Mouse (Mus musculus): ENCODE measurements around the gene Foxa2. TPM values are rescaled to one million over a fixed set of nuclear protein-coding genes. Genes with fewer than 3 reads are reported as not detected.

The Foxa2 gene
- total RNA-seq, 2 experiments from 2014 or later: not detected

GRCm38 (mm10) chr2:148021016-148021415, 25.8 kb downstream of the Foxa2 start:
- Histone ChIP-seq H3K4me3 (no peak overlapping the region), H3K27ac (no peak overlapping the region)
- no peak for DNase-seq (ENCODE audit: extremely low spot score in 1 of 2, low spot score in 2 of 2)
- no peak for TF ChIP-seq CTCF (IDR thresholded peaks at IDR 0.05)
- intact Hi-C loops (cut with DNase I): loop anchor here (5.0 kb wide), 1 partner anchor 929 kb away; no protein-coding TSS in a partner anchor

DNA sequence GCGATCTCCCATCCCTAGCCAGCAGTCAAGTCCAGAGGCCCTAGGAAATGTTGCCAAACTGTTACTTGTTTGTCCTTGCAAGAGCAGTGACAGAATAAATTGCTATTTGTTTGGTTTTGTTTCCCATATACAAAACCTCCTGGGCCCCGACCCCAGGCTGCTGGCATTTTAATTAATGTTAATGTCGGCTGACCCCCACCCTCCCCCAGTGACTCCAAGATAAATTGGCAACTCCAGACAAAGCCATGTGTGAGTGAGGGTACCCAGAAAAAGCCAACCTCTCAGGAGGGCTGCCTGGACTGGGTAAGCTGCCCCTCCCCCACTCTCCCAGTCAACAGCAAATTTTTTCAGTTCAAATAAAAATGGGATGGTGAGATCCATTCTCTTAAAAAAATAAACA, 26.6 kb downstream of the Foxa2 start:
- Histone ChIP-seq H3K4me3 (no peak overlapping the region), H3K27ac (no peak overlapping the region)
- DNase-seq (ENCODE audit: extremely low spot score in 1 of 2, low spot score in 2 of 2): no peak
- no peak for TF ChIP-seq CTCF (IDR thresholded peaks at IDR 0.05)
- intact Hi-C loops (cut with DNase I): loop anchor here (5.0 kb wide), 1 partner anchor 928 kb away; no protein-coding TSS in a partner anchor

GRCm38 (mm10) chr2:148017782-148018690, 28.7 kb downstream of the Foxa2 start:
- H3K4me3 ChIP-seq: no peak overlapping the region
- H3K27ac ChIP-seq: no peak overlapping the region
- no peak for TF ChIP-seq CTCF (IDR thresholded peaks at IDR 0.05)
- intact Hi-C loops (cut with DNase I): no loop called here
- DNase-seq (ENCODE audit: extremely low spot score in 1 of 2, low spot score in 2 of 2): no peak

- intact Hi-C loops (cut with DNase I): no loop called here
- no peak for DNase-seq (ENCODE audit: extremely low spot score in 1 of 2, low spot score in 2 of 2)
- Histone ChIP-seq H3K27ac (no peak overlapping the region), H3K4me3 (no peak overlapping the region)
- TF ChIP-seq CTCF (IDR thresholded peaks at IDR 0.05): no peak
These were observed 33.4 kb downstream of the Foxa2 start for GRCm38 (mm10) chr2:148013382-148013781.

DNA sequence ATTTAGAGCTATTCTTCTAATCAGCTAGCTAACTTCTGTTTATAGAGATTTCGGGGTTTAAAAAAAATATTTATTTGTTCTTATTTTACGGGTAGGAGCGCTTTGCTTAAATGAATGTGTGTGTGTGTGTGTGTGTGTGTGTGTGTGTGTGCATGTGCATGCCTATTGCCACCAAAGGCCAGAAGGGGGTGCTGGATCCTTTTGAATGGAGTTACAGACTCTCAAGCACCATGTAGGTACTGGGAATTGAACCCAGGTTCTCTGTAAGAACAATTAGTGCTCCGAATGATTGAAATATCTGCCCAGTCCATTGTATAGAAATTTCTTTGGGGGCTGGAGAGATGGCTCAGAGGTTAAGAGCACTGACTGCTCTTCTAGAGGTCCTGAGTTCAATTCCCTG, 37.7 kb downstream of the Foxa2 start:
- intact Hi-C loops (cut with DNase I): no loop called here

GRCm38 (mm10) chr2:148004554-148005521, 41.9 kb downstream of the Foxa2 start:
- TF ChIP-seq CTCF (IDR thresholded peaks at IDR 0.05): no peak
- no peak for DNase-seq (ENCODE audit: extremely low spot score in 1 of 2, low spot score in 2 of 2)
- intact Hi-C loops (cut with DNase I): no loop called here
- H3K4me3 ChIP-seq: no peak overlapping the region
- no peak overlapping the region for H3K27ac ChIP-seq

More for the DNA sequence above, 37.7 kb downstream of the Foxa2 start:
- Histone ChIP-seq H3K4me3 (no peak overlapping the region), H3K27ac (no peak overlapping the region)
- TF ChIP-seq CTCF (IDR thresholded peaks at IDR 0.05): no peak
- DNase-seq (ENCODE audit: extremely low spot score in 1 of 2, low spot score in 2 of 2): no peak

- TF ChIP-seq CTCF (IDR thresholded peaks at IDR 0.05): no peak
- intact Hi-C loops (cut with DNase I): no loop called here
- no peak overlapping the region for H3K27ac ChIP-seq
- no peak for DNase-seq (ENCODE audit: extremely low spot score in 1 of 2, low spot score in 2 of 2)
- no peak overlapping the region for H3K4me3 ChIP-seq
These were observed 43.3 kb downstream of the Foxa2 start for GRCm38 (mm10) chr2:148003511-148003910.

DNA sequence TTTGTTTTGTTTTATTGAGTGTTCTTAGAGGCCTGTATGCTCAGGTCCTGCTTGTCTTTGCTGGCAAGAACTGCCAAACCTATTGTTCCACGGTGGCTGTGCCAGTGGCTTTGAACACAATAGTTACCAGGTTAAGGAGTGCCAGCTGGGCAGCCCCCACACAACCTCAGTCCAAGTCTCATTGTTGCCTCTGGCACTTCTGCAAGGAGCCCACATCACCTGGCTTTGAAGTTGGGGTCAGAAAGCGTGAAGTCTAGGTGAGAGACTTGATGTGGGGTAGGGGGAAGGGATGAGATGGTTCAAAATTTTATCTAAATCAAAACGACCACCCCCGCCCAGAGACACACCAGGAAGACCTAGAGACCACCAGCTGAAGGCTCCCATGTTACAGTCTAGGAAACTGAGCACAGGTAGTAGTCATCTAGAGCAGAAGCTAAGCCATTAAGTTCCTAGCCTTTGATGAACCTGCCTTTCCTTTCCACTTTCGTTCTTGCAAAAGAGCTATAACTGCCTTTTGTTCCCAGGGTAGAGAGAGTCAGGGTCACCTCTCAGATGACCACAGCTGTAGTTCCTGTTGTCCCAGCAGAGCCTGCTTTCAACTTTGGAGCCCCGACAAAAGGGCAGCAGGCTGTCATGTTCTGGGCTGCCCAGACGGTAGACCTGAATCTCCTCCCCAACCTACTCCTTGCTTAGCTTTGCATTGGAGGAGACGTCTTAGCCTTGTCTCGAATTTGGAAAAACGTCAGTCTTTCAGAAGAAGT, 48.4 kb downstream of the Foxa2 start:
- no peak for DNase-seq (ENCODE audit: extremely low spot score in 1 of 2, low spot score in 2 of 2)
- intact Hi-C loops (cut with DNase I): no loop called here
- TF ChIP-seq CTCF (IDR thresholded peaks at IDR 0.05): no peak
- H3K27ac ChIP-seq: no peak overlapping the region
- no peak overlapping the region for H3K4me3 ChIP-seq

DNA sequence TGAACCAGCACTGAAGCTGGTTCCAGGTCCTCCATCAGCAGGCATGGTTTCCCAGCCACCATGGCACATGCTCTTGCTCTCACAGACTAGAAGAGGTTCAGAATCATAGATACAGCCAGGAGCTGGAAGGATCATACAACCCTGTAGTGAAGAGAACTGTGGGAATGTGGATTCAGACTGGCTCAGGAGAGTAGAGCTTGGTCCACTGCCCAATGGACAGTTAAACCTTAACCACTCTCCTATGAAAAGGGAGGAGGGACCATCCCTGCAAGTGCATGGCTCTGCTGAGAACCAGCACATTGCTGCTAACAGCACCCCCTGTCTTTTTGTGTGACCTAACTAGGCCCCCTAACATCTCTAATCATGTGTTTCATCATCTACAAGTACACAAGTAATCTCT, 50.0 kb downstream of the Foxa2 start:
- TF ChIP-seq CTCF (IDR thresholded peaks at IDR 0.05): no peak
- no peak overlapping the region for H3K27ac ChIP-seq
- no peak for DNase-seq (ENCODE audit: extremely low spot score in 1 of 2, low spot score in 2 of 2)
- no peak overlapping the region for H3K4me3 ChIP-seq
- intact Hi-C loops (cut with DNase I): no loop called here

DNA sequence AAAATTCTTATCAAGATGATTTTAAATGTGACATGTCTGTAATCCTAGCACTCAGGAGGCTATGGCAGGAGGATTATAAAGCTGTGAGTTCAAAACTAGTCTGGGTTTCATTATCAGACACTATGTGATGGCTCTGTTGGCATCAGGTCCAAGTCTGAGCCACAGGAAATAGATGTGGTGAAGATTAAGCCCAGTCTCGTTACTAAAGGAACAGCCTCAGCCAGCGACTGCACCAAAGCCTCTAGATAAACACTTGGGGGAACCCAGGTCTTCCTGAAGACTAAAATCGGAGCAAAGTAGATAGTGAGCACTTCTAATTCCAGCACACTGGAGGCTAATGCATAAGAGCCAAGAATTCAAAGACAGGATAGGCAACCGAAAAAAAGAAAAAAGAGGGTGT, 52.9 kb downstream of the Foxa2 start:
- no peak for TF ChIP-seq CTCF (IDR thresholded peaks at IDR 0.05)
- DNase-seq (ENCODE audit: extremely low spot score in 1 of 2, low spot score in 2 of 2): no peak
- Histone ChIP-seq H3K27ac (no peak overlapping the region), H3K4me3 (no peak overlapping the region)
- intact Hi-C loops (cut with DNase I): no loop called here

DNA sequence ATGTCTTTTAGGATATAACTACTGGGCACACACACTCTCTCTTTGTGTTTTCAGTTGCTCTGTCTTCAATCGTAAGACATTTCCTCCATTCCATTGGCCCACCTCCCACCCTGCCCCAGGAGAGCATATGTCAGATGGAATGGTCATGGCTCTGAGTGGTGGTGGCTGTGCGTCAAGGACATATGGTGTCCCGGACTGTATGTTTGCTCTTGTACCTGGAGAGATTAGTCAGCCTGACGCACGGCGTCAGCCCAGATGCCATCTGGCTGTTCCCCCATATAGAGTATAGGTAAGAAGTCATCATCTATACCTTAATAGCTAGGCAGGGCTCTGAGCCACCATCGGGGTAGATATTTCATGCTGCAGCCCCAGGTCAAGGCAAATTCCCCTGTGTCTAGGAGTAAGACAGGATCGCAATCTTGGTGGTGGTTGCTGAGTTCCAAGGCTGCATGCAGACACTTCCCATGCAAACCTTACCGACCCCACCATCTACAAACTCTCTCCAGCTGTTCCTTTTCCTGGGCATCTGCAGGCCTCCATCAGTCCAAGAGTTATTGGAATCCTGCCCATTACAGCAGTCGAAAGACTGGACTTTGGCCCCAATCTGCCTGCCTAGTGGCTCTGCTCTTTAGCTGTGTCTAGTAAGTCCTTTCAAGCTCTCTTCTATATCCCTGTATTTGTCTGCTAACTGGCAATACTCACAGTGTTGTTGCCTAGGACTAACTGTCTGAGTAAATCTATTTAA, 53.7 kb downstream of the Foxa2 start:
- intact Hi-C loops (cut with DNase I): no loop called here
- no peak overlapping the region for H3K4me3 ChIP-seq
- DNase-seq (ENCODE audit: extremely low spot score in 1 of 2, low spot score in 2 of 2): no peak
- no peak for TF ChIP-seq CTCF (IDR thresholded peaks at IDR 0.05)
- H3K27ac ChIP-seq: no peak overlapping the region

Small RNAs within 50 kb of the gene (microRNA-seq; reads per million reads assigned to microRNA genes)
- 0 reads per million in 2 experiments for gene Gm27420

All from left cerebral cortex, adult 2 months (tissue).